Mouse (Mus musculus): Measurements from ENCODE around the gene Ggps1. TPM values are rescaled to one million over a fixed set of nuclear protein-coding genes. Genes with fewer than 3 reads are reported as not detected.

The Ggps1 gene
- 102 TPM for polyA plus RNA-seq (2017; shearing (Covaris generic))

DNA sequence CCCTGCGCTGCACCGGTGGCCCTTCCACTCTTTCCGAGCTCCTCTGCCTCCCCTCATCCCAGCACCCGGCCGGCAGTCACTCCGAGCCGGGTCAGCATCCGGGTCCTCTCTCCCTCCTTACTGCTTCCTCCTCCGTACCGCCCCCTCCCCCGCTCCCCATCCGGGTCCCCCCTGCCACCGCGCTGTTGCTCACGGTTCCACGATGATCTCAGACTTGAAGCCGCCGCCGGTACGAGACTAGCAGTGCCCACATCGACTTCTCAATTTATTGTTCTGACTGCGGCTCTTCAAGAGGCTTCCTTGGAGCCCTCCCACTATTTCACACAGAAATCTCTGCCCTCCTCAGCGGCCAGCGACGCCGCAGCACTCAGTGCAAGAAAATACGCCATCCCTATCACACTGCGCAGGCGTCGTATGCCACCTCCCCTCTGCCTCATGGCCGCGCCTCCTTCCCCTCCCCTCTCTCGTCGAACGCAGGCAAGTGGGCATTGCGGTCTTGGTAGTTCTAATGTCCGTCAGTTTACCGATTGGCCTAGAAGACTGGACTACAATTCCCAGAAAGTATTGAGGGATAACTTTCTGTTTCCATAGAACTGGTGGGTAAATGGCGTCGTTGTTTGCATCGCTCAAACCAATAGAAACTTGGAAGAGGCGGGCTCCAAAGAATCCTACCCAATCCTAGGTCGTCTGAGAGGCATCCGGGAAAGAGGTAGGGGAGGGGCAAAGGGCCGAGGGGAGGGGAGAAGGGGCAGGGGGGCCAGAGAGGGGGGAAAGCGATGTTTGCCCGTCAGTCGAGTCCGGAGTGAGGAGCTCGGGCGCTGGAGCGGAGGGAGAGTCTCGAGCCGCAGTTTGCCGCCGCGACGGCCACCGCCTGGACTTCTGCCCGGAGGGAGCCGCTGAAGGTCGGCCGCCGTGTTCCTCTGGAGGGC, at the start of gene Ggps1, which contains the start of gene Arid4b:
Gene Ggps1, minus strand, starts transcription at position 476 of the 929 bp plus-strand sequence.
Gene Arid4b, plus strand, starts transcription at position 220 of the 929 bp plus-strand sequence.

DNA sequence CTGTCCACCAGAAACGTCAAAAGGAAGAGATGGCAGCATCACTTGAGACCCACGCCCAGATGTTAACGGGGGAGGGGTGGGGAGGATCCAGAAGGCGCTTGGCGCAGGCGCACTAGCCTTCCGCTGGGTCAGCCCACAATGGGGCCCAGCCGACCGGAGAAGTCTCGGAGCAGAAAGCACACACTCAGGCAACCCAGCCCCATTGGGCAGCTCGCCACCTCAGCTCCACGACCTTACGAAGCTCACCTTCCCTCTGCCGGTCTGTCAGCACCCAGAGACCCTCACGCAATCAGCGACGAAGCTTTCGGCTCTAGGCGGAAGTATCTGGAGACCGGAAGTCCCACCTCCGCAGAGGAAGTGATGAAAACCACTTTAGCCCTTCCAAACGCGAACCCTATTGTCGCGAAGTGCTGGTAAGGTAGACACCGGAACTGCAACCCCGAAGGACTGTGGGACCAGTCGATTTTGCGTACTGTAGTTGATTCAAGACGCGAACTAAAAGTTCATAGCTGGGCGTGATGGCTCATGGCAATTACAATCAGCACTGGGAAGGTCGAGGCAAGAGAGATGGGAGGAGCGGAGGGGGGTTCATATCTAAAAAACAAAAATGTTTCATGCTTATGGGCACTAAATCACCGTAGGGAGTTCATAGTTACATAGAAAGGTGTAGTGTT, 23.9 kb downstream of the Ggps1 start, which contains the start of gene Tbce:
Gene Tbce, minus strand, starts transcription at position 347 of the 674 bp plus-strand sequence.

Other genes starting within 250 kb of the Ggps1 start
- gene B3galnt2, start 109.0 kb downstream of the Ggps1 start, polyA plus RNA-seq (2017; shearing (Covaris generic)) = 31.5 TPM
- 94.5 TPM for gene Tbce, start 23.9 kb downstream of the Ggps1 start, polyA plus RNA-seq (2017; shearing (Covaris generic))
- gene Arid4b, start 256 bp downstream of the Ggps1 start, polyA plus RNA-seq (2017; shearing (Covaris generic)) = 158 TPM

Measured in activated CD4-positive, CD25-positive, alpha-beta regulatory T cell, adult 9 weeks (primary cell).